Mouse (Mus musculus): Measurements from ENCODE around the gene Exoc4.

- TF ChIP-seq TCF12 (IDR thresholded peaks at IDR 0.05; ENCODE audit: insufficient read depth, poor library complexity, severe bottlenecking) (no peak), POLR2AphosphoS2 (IDR thresholded peaks at IDR 0.05; ENCODE audit: insufficient read length, low read depth) (no peak), MAX (IDR thresholded peaks at IDR 0.05; ENCODE audit: low read depth) (no peak), USF1 (IDR thresholded peaks at IDR 0.05; ENCODE audit: low read depth) (no peak), POLR2A (IDR thresholded peaks at IDR 0.05; ENCODE audit: insufficient read length, low read depth) (no peak), E2F4 (IDR thresholded peaks at IDR 0.05; ENCODE audit: insufficient read depth) (no peak), MYOG (IDR thresholded peaks at IDR 0.05; ENCODE audit: control insufficient read depth in 1 of 3, insufficient read depth in 1 of 3, insufficient read length in 2 of 3, low read depth in 2 of 3) (no peak), CEBPB (IDR thresholded peaks at IDR 0.05; ENCODE audit: insufficient read depth, poor library complexity, severe bottlenecking) (no peak)
These were observed 131.6 kb downstream of the Exoc4 start for GRCm38 (mm10) chr6:33380517-33380916.
